Mouse (Mus musculus) erythroblast, embryonic 14.5 days (primary cell): ENCODE results near the gene Gabrb1.

Source experiments
- GATA1 ChIP-seq: IDR thresholded peaks from 2 replicates; pipeline ENCODE4 v1.6.1; 2012; ENCODE audit warnings: low read length, inconsistent platforms, mixed read lengths
- TAL1 ChIP-seq: IDR thresholded peaks from 3 replicates; pipeline ENCODE4 v1.6.1; 2012; ENCODE audit warnings: low read length, inconsistent platforms, mixed read lengths

- TF ChIP-seq TAL1 (no peak), GATA1 (no peak)
Observed at GRCm38 (mm10) chr5:71999466-71999865, 341.6 kb downstream of the Gabrb1 start.
